Mouse (Mus musculus): ENCODE results near the gene Snx11. TPM values are rescaled to one million over a fixed set of nuclear protein-coding genes. Genes with fewer than 3 reads are reported as not detected.

The Snx11 gene
- polyA plus RNA-seq, 1 experiment from 2014 or later, result 46.7 TPM

GRCm38 (mm10) chr11:96761984-96762383 is 15.4 kb downstream of the Snx11 start:
- 71% methylated on average over 7 of the region's 7 CpGs for WGBS
- no peak overlapping the region for H3K27ac ChIP-seq (ENCODE audit: low read length)
- H3K4me1 ChIP-seq (ENCODE audit: control insufficient read depth, insufficient read depth, low read length), result peaks cover 6% of the 10 kb centered on the region; the same call in 1 of the 2 replicates

GRCm38 (mm10) chr11:96760042-96760441 is 17.3 kb downstream of the Snx11 start:
- 37% methylated on average over 3 of the region's 3 CpGs for WGBS
- H3K27ac ChIP-seq (ENCODE audit: low read length), result no peak overlapping the region
- H3K9me3 ChIP-seq (replicated peaks; ENCODE audit: control insufficient read depth, low read length, poor library complexity, severe bottlenecking), result no peaks in the 10 kb centered on the region
- H3K4me2 ChIP-seq (ENCODE audit: low read length), result no peak overlapping the region
- peaks cover 3% of the 10 kb centered on the region; the same call in 1 of the 2 replicates for H3K4me1 ChIP-seq (ENCODE audit: control insufficient read depth, insufficient read depth, low read length)
- no peaks in the 10 kb centered on the region for H3K36me3 ChIP-seq (ENCODE audit: control insufficient read depth, insufficient read depth, low read length)
- ATAC-seq, result no peak
- H3K27me3 ChIP-seq (ENCODE audit: control insufficient read depth, insufficient read depth, low read depth, low read length), result no peaks in the 10 kb centered on the region
- H3K9ac ChIP-seq (ENCODE audit: low read depth, low read length), result no peak overlapping the region
- H3K4me3 ChIP-seq (ENCODE audit: low read depth, low read length), result no peak overlapping the region

More at GRCm38 (mm10) chr11:96761984-96762383, 15.4 kb downstream of the Snx11 start:
- H3K9me3 ChIP-seq (replicated peaks; ENCODE audit: control insufficient read depth, low read length, poor library complexity, severe bottlenecking), result no peaks in the 10 kb centered on the region
- H3K4me2 ChIP-seq (ENCODE audit: low read length), result no peak overlapping the region
- no peak for ATAC-seq
- no peak overlapping the region for H3K4me3 ChIP-seq (ENCODE audit: low read depth, low read length)
- H3K27me3 ChIP-seq (ENCODE audit: control insufficient read depth, insufficient read depth, low read depth, low read length), result no peaks in the 10 kb centered on the region
- no peak overlapping the region for H3K9ac ChIP-seq (ENCODE audit: low read depth, low read length)
- H3K36me3 ChIP-seq (ENCODE audit: control insufficient read depth, insufficient read depth, low read length), result no peaks in the 10 kb centered on the region

- no peak overlapping the region for H3K27ac ChIP-seq (ENCODE audit: low read length)
- H3K4me2 ChIP-seq (ENCODE audit: low read length), result no peak overlapping the region
- no peaks in the 10 kb centered on the region for H3K36me3 ChIP-seq (ENCODE audit: control insufficient read depth, insufficient read depth, low read length)
- H3K4me3 ChIP-seq (ENCODE audit: low read depth, low read length), result no peak overlapping the region
- H3K27me3 ChIP-seq (ENCODE audit: control insufficient read depth, insufficient read depth, low read depth, low read length), result no peaks in the 10 kb centered on the region
- no peak for ATAC-seq
- no peaks in the 10 kb centered on the region for H3K9me3 ChIP-seq (replicated peaks; ENCODE audit: control insufficient read depth, low read length, poor library complexity, severe bottlenecking)
- H3K9ac ChIP-seq (ENCODE audit: low read depth, low read length), result no peak overlapping the region
- WGBS, result 83% methylated on average over 5 of the region's 5 CpGs
- H3K4me1 ChIP-seq (ENCODE audit: control insufficient read depth, insufficient read depth, low read length), result no peaks in the 10 kb centered on the region
Measured at GRCm38 (mm10) chr11:96758402-96758801, 19.0 kb downstream of the Snx11 start.

- H3K27ac ChIP-seq (ENCODE audit: low read length), result no peak overlapping the region
- no peaks in the 10 kb centered on the region for H3K9me3 ChIP-seq (replicated peaks; ENCODE audit: control insufficient read depth, low read length, poor library complexity, severe bottlenecking)
- no peak overlapping the region for H3K4me3 ChIP-seq (ENCODE audit: low read depth, low read length)
- no peak overlapping the region for H3K4me2 ChIP-seq (ENCODE audit: low read length)
- WGBS, result 60% methylated on average over 4 of the region's 4 CpGs
- H3K36me3 ChIP-seq (ENCODE audit: control insufficient read depth, insufficient read depth, low read length), result no peaks in the 10 kb centered on the region
- no peak overlapping the region for H3K9ac ChIP-seq (ENCODE audit: low read depth, low read length)
- no peaks in the 10 kb centered on the region for H3K4me1 ChIP-seq (ENCODE audit: control insufficient read depth, insufficient read depth, low read length)
- ATAC-seq, result no peak
- H3K27me3 ChIP-seq (ENCODE audit: control insufficient read depth, insufficient read depth, low read depth, low read length), result no peaks in the 10 kb centered on the region
Measured at GRCm38 (mm10) chr11:96757421-96757820, 19.9 kb downstream of the Snx11 start.

- H3K9me3 ChIP-seq (replicated peaks; ENCODE audit: control insufficient read depth, low read length, poor library complexity, severe bottlenecking), result no peaks in the 10 kb centered on the region
- no peak overlapping the region for H3K9ac ChIP-seq (ENCODE audit: low read depth, low read length)
- WGBS, result 100% methylated on average over 2 of the region's 2 CpGs
Measured at GRCm38 (mm10) chr11:96755298-96755697, 22.1 kb downstream of the Snx11 start.

GRCm38 (mm10) chr11:96747555-96747954 is 29.8 kb downstream of the Snx11 start:
- H3K9me3 ChIP-seq (replicated peaks; ENCODE audit: control insufficient read depth, low read length, poor library complexity, severe bottlenecking), result no peaks in the 10 kb centered on the region
- WGBS, result 40% methylated on average over 3 of the region's 3 CpGs
- ATAC-seq, result no peak

More at GRCm38 (mm10) chr11:96755298-96755697, 22.1 kb downstream of the Snx11 start:
- no peaks in the 10 kb centered on the region for H3K36me3 ChIP-seq (ENCODE audit: control insufficient read depth, insufficient read depth, low read length)
- no peak overlapping the region for H3K4me3 ChIP-seq (ENCODE audit: low read depth, low read length)
- H3K4me2 ChIP-seq (ENCODE audit: low read length), result no peak overlapping the region
- no peaks in the 10 kb centered on the region for H3K27me3 ChIP-seq (ENCODE audit: control insufficient read depth, insufficient read depth, low read depth, low read length)
- no peaks in the 10 kb centered on the region for H3K4me1 ChIP-seq (ENCODE audit: control insufficient read depth, insufficient read depth, low read length)
- H3K27ac ChIP-seq (ENCODE audit: low read length), result no peak overlapping the region
- ATAC-seq, result no peak

GRCm38 (mm10) chr11:96746648-96747047 is 30.7 kb downstream of the Snx11 start:
- H3K27ac ChIP-seq (ENCODE audit: low read length), result no peak overlapping the region
- WGBS, result 53% methylated on average over 6 of the region's 6 CpGs
- H3K9ac ChIP-seq (ENCODE audit: low read depth, low read length), result no peak overlapping the region
- H3K9me3 ChIP-seq (replicated peaks; ENCODE audit: control insufficient read depth, low read length, poor library complexity, severe bottlenecking), result no peaks in the 10 kb centered on the region
- no peaks in the 10 kb centered on the region for H3K27me3 ChIP-seq (ENCODE audit: control insufficient read depth, insufficient read depth, low read depth, low read length)
- H3K36me3 ChIP-seq (ENCODE audit: control insufficient read depth, insufficient read depth, low read length), result no peaks in the 10 kb centered on the region
- ATAC-seq, result no peak
- H3K4me3 ChIP-seq (ENCODE audit: low read depth, low read length), result no peak overlapping the region
- H3K4me2 ChIP-seq (ENCODE audit: low read length), result no peak overlapping the region
- H3K4me1 ChIP-seq (ENCODE audit: control insufficient read depth, insufficient read depth, low read length), result peaks cover 13% of the 10 kb centered on the region

More at GRCm38 (mm10) chr11:96747555-96747954, 29.8 kb downstream of the Snx11 start:
- no peaks in the 10 kb centered on the region for H3K36me3 ChIP-seq (ENCODE audit: control insufficient read depth, insufficient read depth, low read length)
- no peaks in the 10 kb centered on the region for H3K27me3 ChIP-seq (ENCODE audit: control insufficient read depth, insufficient read depth, low read depth, low read length)
- H3K27ac ChIP-seq (ENCODE audit: low read length), result no peak overlapping the region
- H3K4me1 ChIP-seq (ENCODE audit: control insufficient read depth, insufficient read depth, low read length), result peaks cover 4% of the 10 kb centered on the region; the same call in 1 of the 2 replicates
- H3K4me2 ChIP-seq (ENCODE audit: low read length), result no peak overlapping the region
- no peak overlapping the region for H3K9ac ChIP-seq (ENCODE audit: low read depth, low read length)
- no peak overlapping the region for H3K4me3 ChIP-seq (ENCODE audit: low read depth, low read length)

- H3K27me3 ChIP-seq (ENCODE audit: control insufficient read depth, insufficient read depth, low read depth, low read length), result no peaks in the 10 kb centered on the region
- peaks cover 20% of the 10 kb centered on the region for H3K4me1 ChIP-seq (ENCODE audit: control insufficient read depth, insufficient read depth, low read length)
- no peak overlapping the region for H3K9ac ChIP-seq (ENCODE audit: low read depth, low read length)
- H3K4me2 ChIP-seq (ENCODE audit: low read length), result no peak overlapping the region
- no peaks in the 10 kb centered on the region for H3K9me3 ChIP-seq (replicated peaks; ENCODE audit: control insufficient read depth, low read length, poor library complexity, severe bottlenecking)
- 82% methylated on average over 4 of the region's 4 CpGs for WGBS
- no peak overlapping the region for H3K4me3 ChIP-seq (ENCODE audit: low read depth, low read length)
- no peak for ATAC-seq
- H3K27ac ChIP-seq (ENCODE audit: low read length), result no peak overlapping the region
- H3K36me3 ChIP-seq (ENCODE audit: control insufficient read depth, insufficient read depth, low read length), result no peaks in the 10 kb centered on the region
Measured at GRCm38 (mm10) chr11:96743891-96744290, 33.5 kb downstream of the Snx11 start.

- H3K4me1 ChIP-seq (ENCODE audit: control insufficient read depth, insufficient read depth, low read length), result peaks cover 20% of the 10 kb centered on the region
- H3K27me3 ChIP-seq (ENCODE audit: control insufficient read depth, insufficient read depth, low read depth, low read length), result peaks cover 3% of the 10 kb centered on the region; the same call in 1 of the 2 replicates
- no peaks in the 10 kb centered on the region for H3K9me3 ChIP-seq (replicated peaks; ENCODE audit: control insufficient read depth, low read length, poor library complexity, severe bottlenecking)
- H3K36me3 ChIP-seq (ENCODE audit: control insufficient read depth, insufficient read depth, low read length), result no peaks in the 10 kb centered on the region
- 17% methylated on average over 11 of the region's 11 CpGs for WGBS
- no peak overlapping the region for H3K4me2 ChIP-seq (ENCODE audit: low read length)
- H3K4me3 ChIP-seq (ENCODE audit: low read depth, low read length), result no peak overlapping the region
- H3K27ac ChIP-seq (ENCODE audit: low read length), result no peak overlapping the region
- no peak overlapping the region for H3K9ac ChIP-seq (ENCODE audit: low read depth, low read length)
- ATAC-seq, result no peak
Measured at GRCm38 (mm10) chr11:96743000-96743399, 34.4 kb downstream of the Snx11 start.

All from midbrain, embryonic 16.5 days (tissue).